Mouse (Mus musculus): ENCODE results near the gene Fbrsl1.

GRCm38 (mm10) chr5:110417756-110418522, 30.4 kb downstream of the Fbrsl1 start:
- TF ChIP-seq CTCF (IDR thresholded peaks at IDR 0.05; ENCODE audit: extremely low read depth, insufficient read depth, low read length) (no peak), POLR2A (IDR thresholded peaks at IDR 0.05; ENCODE audit: extremely low read depth, insufficient read depth, low read length) (no peak)

Data from cortical plate, adult 2 months (tissue).